Mouse (Mus musculus): ENCODE data around the gene Cwc25. TPM values are rescaled to one million over a fixed set of nuclear protein-coding genes. Genes with fewer than 3 reads are reported as not detected.
A peak's percentile ranks its signal among the peaks of the same experiment; 100 is the strongest.

Gene Cwc25
- 8.3 and 8.7 TPM in 2 replicates for polyA plus RNA-seq (2012; rRNA removed)

GRCm38 (mm10) chr11:97766154-97766881 is at the start of gene Cwc25:
Gene Cwc25 (minus strand): TSS chr11:97766556.
- DNase-seq (ENCODE audit: low read depth) = peak; percentile 73

- DNase-seq (ENCODE audit: low read depth) = no peak
These were observed 49.4 kb upstream of the Cwc25 start for GRCm38 (mm10) chr11:97815736-97816135.

- peak; percentile 77 for DNase-seq (ENCODE audit: low read depth)
These were observed 47.6 kb upstream of the Cwc25 start for GRCm38 (mm10) chr11:97813746-97814515.

- no peak for DNase-seq (ENCODE audit: low read depth)
These were observed 46.7 kb upstream of the Cwc25 start for GRCm38 (mm10) chr11:97813085-97813484.

GRCm38 (mm10) chr11:97812491-97812921 is 46.1 kb upstream of the Cwc25 start:
- no peak for DNase-seq (ENCODE audit: low read depth)

- DNase-seq (ENCODE audit: low read depth) = no peak
These were observed 45.4 kb upstream of the Cwc25 start for GRCm38 (mm10) chr11:97811569-97812362.

GRCm38 (mm10) chr11:97810970-97811369 is 44.6 kb upstream of the Cwc25 start:
- DNase-seq (ENCODE audit: low read depth) = no peak

GRCm38 (mm10) chr11:97810356-97810755 is 44.0 kb upstream of the Cwc25 start:
- no peak for DNase-seq (ENCODE audit: low read depth)

GRCm38 (mm10) chr11:97809235-97810121 is 43.1 kb upstream of the Cwc25 start:
- no peak for DNase-seq (ENCODE audit: low read depth)

GRCm38 (mm10) chr11:97808621-97809234 is 42.4 kb upstream of the Cwc25 start:
- DNase-seq (ENCODE audit: low read depth) = no peak

- no peak for DNase-seq (ENCODE audit: low read depth)
These were observed 41.7 kb upstream of the Cwc25 start for GRCm38 (mm10) chr11:97808093-97808492.

- DNase-seq (ENCODE audit: low read depth) = no peak
These were observed 41.3 kb upstream of the Cwc25 start for GRCm38 (mm10) chr11:97807626-97808025.

- no peak for DNase-seq (ENCODE audit: low read depth)
These were observed 40.2 kb upstream of the Cwc25 start for GRCm38 (mm10) chr11:97806613-97806964.

- no peak for DNase-seq (ENCODE audit: low read depth)
These were observed 39.6 kb upstream of the Cwc25 start for GRCm38 (mm10) chr11:97805662-97806612.

- no peak for DNase-seq (ENCODE audit: low read depth)
These were observed 38.7 kb upstream of the Cwc25 start for GRCm38 (mm10) chr11:97804841-97805661.

GRCm38 (mm10) chr11:97803847-97804246 is 37.5 kb upstream of the Cwc25 start:
- DNase-seq (ENCODE audit: low read depth) = no peak

GRCm38 (mm10) chr11:97802495-97802894 is 36.1 kb upstream of the Cwc25 start:
- DNase-seq (ENCODE audit: low read depth) = no peak

- DNase-seq (ENCODE audit: low read depth) = no peak
These were observed 35.8 kb upstream of the Cwc25 start for GRCm38 (mm10) chr11:97802194-97802470.

Data from gonadal fat pad, adult 2 months (tissue).